Mouse (Mus musculus): ENCODE results near the gene Gcdh.

DNA sequence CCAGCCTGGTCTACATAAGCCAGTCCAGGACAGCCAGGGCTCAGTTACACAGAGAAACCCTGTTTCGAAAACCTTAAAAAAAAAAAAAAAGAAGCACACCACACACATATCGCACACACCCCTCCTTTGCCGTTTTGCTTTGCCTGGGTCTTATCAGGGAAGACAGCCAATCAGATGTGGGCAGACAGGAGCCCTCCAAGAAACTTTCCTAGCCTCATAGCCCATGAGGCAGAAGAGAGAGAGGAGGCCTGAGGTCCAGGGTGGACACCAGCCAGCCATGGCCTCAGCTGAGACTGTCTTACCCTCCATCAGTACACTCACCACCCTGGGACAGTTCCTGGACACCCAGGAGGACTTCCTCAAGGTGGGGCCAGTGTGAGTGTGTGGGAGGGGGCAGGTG is 8.0 kb upstream of the Gcdh start, which contains the start of gene Klf1:
- TF ChIP-seq GATA1 (IDR thresholded peaks at IDR 0.05; ENCODE audit: borderline replicate concordance, low read length) (no peak), FLI1 (IDR thresholded peaks at IDR 0.05; ENCODE audit: low read length) (no peak)

Data from megakaryocyte, embryonic 14.5 days (primary cell).